Mouse (Mus musculus) embryonic fibroblast, embryonic 13.5 days (primary cell): ENCODE measurements around the gene Opalin.

Source experiments
- CTCF ChIP-seq: IDR thresholded peaks from 2 replicates; pipeline ENCODE4 v1.5.1; 2011; ENCODE audit warnings: mild to moderate bottlenecking, control low read depth, low read length, moderate library complexity, borderline replicate concordance; ENCODE audit not compliant: insufficient read depth
- POLR2A ChIP-seq: IDR thresholded peaks from 2 replicates; pipeline ENCODE4 v1.6.1; 2011; ENCODE audit warnings: low read depth, mild to moderate bottlenecking, control low read depth, low read length, moderate library complexity

GRCm38 (mm10) chr19:41030161-41030560 is 46.8 kb downstream of the Opalin start:
- TF ChIP-seq CTCF: no peak
- TF ChIP-seq POLR2A: no peak
